Mouse (Mus musculus) forebrain, embryonic 15.5 days (tissue): ENCODE measurements around the gene Arhgap27. TPM values are rescaled to one million over a fixed set of nuclear protein-coding genes. Genes with fewer than 3 reads are reported as not detected.
"Not testable (repeated sequence)": the region's sequence is repeated elsewhere in the genome, so short reads cannot be mapped to it uniquely, and the experiment has no call there.

Source experiments
- ATAC-seq: fragments of 200-750 bp; cut with Nextera tagmentation; replicated peaks from 2 replicates; pipeline ENCODE4 v1.8.0; 2017; ENCODE audit warnings: mild to moderate bottlenecking, moderate TSS enrichment, moderate library complexity
- H3K27ac ChIP-seq: fragments of 300-500 bp; sonication (generic); replicated peaks from 2 replicates; pipeline ENCODE4 v1.5.1; 2015; ENCODE audit warnings: mild to moderate bottlenecking, inconsistent platforms
- H3K27me3 ChIP-seq: fragments of 300-500 bp; sonication (generic); 2 replicates; pipeline ENCODE4 v1.6.1; 2015; ENCODE audit warnings: inconsistent platforms
- H3K36me3 ChIP-seq: fragments of 300-500 bp; sonication (generic); 2 replicates; pipeline ENCODE4 v1.6.1; 2015; ENCODE audit warnings: mild to moderate bottlenecking, inconsistent platforms
- H3K4me1 ChIP-seq: fragments of 300-500 bp; sonication (generic); 2 replicates; pipeline ENCODE4 v1.6.1; 2015; ENCODE audit warnings: inconsistent platforms
- H3K4me2 ChIP-seq: fragments of 300-500 bp; sonication (generic); replicated peaks from 2 replicates; pipeline ENCODE4 v1.6.1; 2015; ENCODE audit warnings: mild to moderate bottlenecking, inconsistent platforms
- H3K4me3 ChIP-seq: fragments of 300-500 bp; sonication (generic); 2 replicates; pipeline ENCODE4 v1.5.1; 2015; ENCODE audit warnings: mild to moderate bottlenecking, inconsistent platforms
- H3K9ac ChIP-seq: fragments of 300-500 bp; sonication (generic); replicated peaks from 2 replicates; pipeline ENCODE4 v1.6.1; 2015; ENCODE audit warnings: mild to moderate bottlenecking, inconsistent platforms
- H3K9me3 ChIP-seq: fragments of 300-500 bp; sonication (generic); 2 replicates; pipeline ENCODE4 v1.6.1; 2016; ENCODE audit warnings: inconsistent platforms
- WGBS: fragments of 180-500 bp; shearing (Covaris S2); methylation state at CpG from one replicate; pipeline ENCODE4 v1.1.7; 2015; ENCODE audit warnings: mixed read lengths; 5-methylcytosine and 5-hydroxymethylcytosine counted together
- polyA plus RNA-seq: library from polyadenylated mRNA; unstranded; fragments of >200 nt; fragmentation: Nextera tagmentation; extraction: Ambion mirVana; gene quantifications from 2 replicates; pipeline ENCODE4 v1.2.1, GENCODE M21; 2015

Gene Arhgap27
- 2.5 and 3.0 TPM in 2 replicates for polyA plus RNA-seq

DNA sequence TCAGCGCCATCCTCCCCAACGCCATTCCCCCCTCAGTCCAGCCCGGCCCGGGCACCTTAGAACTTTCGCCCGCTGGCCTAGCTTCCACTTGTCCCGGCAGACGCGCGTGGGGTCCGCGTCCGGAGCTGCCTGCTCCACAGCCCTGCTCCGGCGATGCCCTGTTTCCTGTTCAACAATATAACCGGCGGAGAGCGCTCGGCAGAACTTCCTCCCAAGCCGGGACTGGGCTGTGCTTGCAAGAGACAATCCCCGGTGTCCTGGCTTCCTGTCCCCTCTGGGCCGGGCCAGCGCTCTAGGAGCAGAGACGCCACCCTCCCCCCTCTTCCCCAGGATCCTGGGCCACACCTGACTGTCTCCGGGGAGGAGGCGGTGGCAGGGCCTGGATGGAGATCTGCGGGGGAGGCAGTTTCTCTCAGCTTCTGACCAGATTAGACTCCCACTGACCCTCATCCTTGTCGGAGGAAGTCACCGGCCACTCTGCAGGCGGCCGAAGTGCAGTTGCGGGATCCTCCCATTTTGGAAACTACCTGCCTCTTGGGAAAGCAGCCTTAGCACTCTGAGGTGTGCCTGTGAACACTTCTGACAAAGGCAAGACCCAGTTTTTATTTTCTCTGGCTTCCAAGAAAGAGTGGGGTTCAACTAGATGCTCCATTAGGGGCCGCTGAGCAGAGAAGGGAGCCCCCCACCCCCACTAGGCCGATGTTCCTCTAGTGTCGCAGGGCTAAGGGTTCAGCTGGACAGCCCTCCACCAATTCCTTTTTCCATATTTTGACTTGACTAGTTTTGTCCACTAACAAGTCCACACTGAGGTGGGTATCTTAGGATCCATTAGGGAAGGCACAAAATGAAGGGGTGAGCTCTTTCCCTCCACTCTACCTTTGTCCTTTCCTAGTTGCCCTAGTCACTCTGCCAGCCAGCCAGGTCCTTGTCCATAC, at the start of gene Arhgap27:
Gene Arhgap27, minus strand, starts transcription at position 479 of the 935 bp plus-strand sequence.
- H3K4me3 ChIP-seq: peak within 1 kb of the TSS; percentile 32
- H3K36me3 ChIP-seq: peaks cover 8% of the 10 kb centered on the region; the same call in 1 of the 2 replicates
- peaks cover 38% of the 10 kb centered on the region for H3K4me1 ChIP-seq
- ATAC-seq: no peak
- 2% methylated on average over 35 of the region's 35 CpGs for WGBS
- H3K27ac ChIP-seq: no peak within 1 kb of the TSS
- H3K27me3 ChIP-seq: peaks cover 55% of the 10 kb centered on the region
- no peaks in the 10 kb centered on the region for H3K9me3 ChIP-seq
- peak within 1 kb of the TSS; percentile 27 for H3K9ac ChIP-seq
- peak within 1 kb of the TSS; percentile 45 for H3K4me2 ChIP-seq

DNA sequence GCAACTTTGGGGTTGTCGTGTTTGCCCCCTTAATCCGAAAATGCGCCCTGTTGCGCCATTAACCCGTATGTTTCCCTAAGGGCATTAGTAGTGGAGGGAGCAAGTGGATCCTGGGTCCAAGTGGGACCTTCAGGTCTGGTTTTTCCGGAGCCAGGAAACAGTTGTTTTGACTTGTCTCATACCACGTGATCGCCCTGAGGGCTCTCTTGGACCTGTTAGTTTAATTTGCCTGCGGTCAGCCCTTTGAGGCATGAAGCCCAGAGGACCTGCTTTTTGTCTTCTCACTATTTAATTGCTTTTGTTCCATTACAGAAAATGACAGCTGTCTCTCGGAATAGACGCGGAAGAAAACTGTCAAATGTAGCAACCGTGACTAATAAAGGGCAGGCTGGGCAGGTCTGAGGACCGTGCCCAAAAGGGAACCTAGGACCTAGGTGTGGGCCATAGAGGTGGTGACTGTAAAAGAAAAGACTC, 49.5 kb upstream of the Arhgap27 start:
- peak overlapping the region; percentile 59; the same call in 1 of the 2 replicates for H3K27ac ChIP-seq
- peak overlapping the region; percentile 59 for H3K4me3 ChIP-seq
- peaks cover 20% of the 10 kb centered on the region for H3K4me1 ChIP-seq
- 1% methylated on average over 14 of the region's 14 CpGs for WGBS
- H3K9ac ChIP-seq: peak overlapping the region; percentile 53
- ATAC-seq: peak; percentile 44; the same call in 1 of the 2 replicates
- peak overlapping the region; percentile 58 for H3K4me2 ChIP-seq
- no peaks in the 10 kb centered on the region for H3K36me3 ChIP-seq
- H3K27me3 ChIP-seq: no peaks in the 10 kb centered on the region
- H3K9me3 ChIP-seq: no peaks in the 10 kb centered on the region

DNA sequence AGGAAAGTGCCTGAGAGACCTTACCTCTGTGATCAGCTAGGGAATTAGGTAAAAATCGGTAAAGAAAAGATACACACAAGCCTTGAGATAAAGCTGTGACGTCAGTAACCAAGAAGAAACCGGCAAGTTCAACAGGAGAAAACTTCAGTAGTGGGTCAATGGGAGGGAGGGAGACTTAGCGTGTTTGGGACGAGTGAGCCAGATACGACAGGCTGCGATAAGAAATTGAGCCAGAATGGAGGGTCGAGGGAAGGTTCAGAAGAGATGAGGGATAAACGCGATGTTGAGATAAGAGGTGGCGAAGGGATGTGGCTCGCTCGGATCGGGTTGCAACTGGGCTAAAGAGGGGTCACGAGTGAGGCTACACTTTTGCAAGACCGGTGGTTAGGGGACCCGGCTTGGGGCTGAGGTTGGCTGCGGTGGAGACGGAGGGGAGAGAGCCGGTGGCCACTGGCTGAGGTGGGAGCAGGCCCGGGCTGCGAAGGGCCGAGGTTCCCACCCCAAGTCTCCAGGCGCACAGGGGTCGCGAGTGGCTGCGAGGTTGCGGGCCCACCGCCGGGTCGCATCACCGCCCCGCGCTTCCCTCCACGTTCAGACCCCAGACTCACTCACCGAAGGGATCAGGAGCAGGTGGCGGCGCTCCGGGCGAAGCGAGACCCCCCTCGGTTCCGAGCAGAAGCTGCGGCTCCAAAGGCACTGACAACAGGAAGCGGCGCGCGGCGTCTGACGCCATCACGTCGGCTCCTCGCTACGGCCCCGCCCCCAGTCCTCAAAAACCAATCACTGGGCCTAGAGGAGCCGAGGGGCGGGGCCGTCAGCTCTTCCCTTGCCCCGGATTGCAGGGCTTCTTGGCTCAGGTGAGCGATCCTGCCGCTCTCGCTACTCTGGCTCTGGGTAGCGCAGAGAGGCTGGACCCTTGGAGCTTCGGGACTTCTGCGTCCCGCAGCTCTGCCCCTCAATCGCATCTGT, 48.8 kb upstream of the Arhgap27 start, which contains the start of gene Plekhm1:
Gene Plekhm1, minus strand, starts transcription at position 707 of the 969 bp plus-strand sequence.
- Histone ChIP-seq H3K27ac (peak within 1 kb of the TSS; percentile 59), H3K4me3 (peak within 1 kb of the TSS; percentile 59), H3K9ac (peak within 1 kb of the TSS; percentile 71), H3K27me3 (no peaks in the 10 kb centered on the region), H3K4me2 (peak within 1 kb of the TSS; percentile 58), H3K4me1 (peaks cover 25% of the 10 kb centered on the region), H3K36me3 (no peaks in the 10 kb centered on the region), H3K9me3 (no peaks in the 10 kb centered on the region)
- peak; percentile 99 for ATAC-seq
- under 1% methylated on average over 67 of the region's 67 CpGs for WGBS

DNA sequence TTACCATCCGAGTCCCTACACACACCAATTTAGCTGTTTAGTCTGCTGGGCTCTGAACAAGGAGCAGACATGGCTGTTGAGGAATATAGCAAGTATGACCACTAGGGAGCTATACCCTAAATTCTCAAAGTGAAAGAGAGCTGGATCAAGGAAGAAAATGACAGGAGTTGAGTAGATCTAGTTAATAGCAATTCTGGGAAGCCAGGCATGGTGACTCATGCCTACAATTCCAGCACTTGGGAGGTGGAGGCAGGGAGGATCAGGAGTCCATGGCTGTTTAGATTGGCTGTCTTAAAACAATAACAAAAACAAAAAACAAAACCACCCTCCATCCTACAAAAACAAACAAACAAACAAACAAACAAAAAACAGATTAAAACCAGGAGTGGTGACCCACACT, 47.8 kb upstream of the Arhgap27 start:
- H3K27me3 ChIP-seq: no peaks in the 10 kb centered on the region
- H3K4me2 ChIP-seq: peak overlapping the region; percentile 58
- 88% methylated on average over 1 of the region's 1 CpGs for WGBS
- peak overlapping the region; percentile 59 for H3K4me3 ChIP-seq
- no peak overlapping the region for H3K27ac ChIP-seq
- no peaks in the 10 kb centered on the region for H3K36me3 ChIP-seq
- H3K4me1 ChIP-seq: peaks cover 25% of the 10 kb centered on the region
- no peak overlapping the region for H3K9ac ChIP-seq
- no peaks in the 10 kb centered on the region for H3K9me3 ChIP-seq
- no peak for ATAC-seq

DNA sequence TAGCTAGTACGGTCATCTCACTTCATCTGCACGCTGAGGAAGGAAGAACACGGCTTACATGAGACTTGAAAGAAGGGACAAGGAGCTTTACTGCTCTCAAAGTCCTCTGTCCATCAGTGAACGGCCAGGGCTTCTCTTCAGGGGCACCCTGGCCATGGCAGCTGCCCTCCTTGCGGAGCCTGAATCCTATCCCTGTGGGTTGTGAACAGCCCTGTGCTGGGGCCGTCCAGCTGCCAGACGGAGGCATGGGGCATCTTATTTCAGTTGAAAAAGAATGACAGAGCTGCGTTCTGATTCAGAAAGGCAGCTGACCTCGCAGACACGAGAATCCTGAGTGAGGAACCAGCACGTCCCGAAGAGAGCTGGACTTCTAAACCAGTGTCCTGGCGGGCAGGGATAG, 45.4 kb upstream of the Arhgap27 start:
- H3K36me3 ChIP-seq: 0 out of 2 replicates have a peak, but pooled peaks cover under 1% of the 10 kb centered on the region
- no peak overlapping the region for H3K4me3 ChIP-seq
- no peak overlapping the region for H3K4me2 ChIP-seq
- H3K9me3 ChIP-seq: no peaks in the 10 kb centered on the region
- no peak for ATAC-seq
- no peak overlapping the region for H3K9ac ChIP-seq
- H3K27me3 ChIP-seq: no peaks in the 10 kb centered on the region
- H3K4me1 ChIP-seq: peaks cover 25% of the 10 kb centered on the region
- WGBS: 91% methylated on average over 13 of the region's 13 CpGs
- H3K27ac ChIP-seq: no peak overlapping the region

DNA sequence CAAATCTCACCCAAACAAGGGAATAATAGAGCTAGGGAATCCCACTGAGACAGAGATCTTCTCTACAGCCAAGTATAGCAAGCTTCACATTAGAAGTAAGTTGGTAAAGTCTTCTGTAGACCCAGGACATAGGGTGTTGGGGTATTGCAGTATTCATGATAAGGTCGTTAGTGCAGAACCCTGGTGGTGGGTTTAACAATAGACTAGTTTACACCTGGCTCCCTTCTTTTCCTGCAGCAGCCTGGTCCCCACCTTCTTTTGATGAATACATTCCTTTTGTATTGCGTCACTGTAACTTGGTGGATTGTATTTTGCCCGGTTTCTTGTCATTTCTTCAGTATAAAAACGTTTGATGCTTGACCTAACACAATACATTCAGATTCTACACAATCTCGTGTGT, 43.6 kb upstream of the Arhgap27 start:
- ATAC-seq: not testable (repeated sequence)
- WGBS: 26% methylated on average over 5 of the region's 5 CpGs
- H3K4me1 ChIP-seq: peaks cover 20% of the 10 kb centered on the region

DNA sequence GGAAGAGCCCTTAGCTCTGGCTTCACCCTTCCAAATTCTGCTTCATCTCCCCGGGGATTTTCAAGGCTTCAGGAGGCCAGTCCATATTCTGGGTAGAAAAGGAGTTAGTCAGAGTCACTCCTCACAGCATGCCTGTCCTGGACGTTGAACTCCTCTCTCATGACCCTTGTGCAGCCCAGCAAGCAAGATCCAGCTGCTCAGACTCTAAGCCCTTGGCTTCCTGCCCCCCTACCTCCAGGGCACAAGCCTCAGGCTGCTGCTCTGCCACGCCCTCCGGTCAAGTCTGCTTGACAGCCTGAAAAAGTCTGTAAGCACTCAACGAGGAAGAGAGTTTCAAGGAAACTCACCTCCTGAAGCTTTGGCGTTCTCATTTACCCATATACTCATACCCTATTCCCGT, 43.1 kb upstream of the Arhgap27 start:
- no peak for ATAC-seq
- Histone ChIP-seq H3K9ac (no peak overlapping the region), H3K36me3 (peaks cover 7% of the 10 kb centered on the region; the same call in 1 of the 2 replicates), H3K27ac (no peak overlapping the region), H3K4me1 (peaks cover 16% of the 10 kb centered on the region), H3K27me3 (no peaks in the 10 kb centered on the region), H3K9me3 (no peaks in the 10 kb centered on the region), H3K4me2 (no peak overlapping the region), H3K4me3 (no peak overlapping the region)
- 75% methylated on average over 7 of the region's 7 CpGs for WGBS

More for the DNA sequence above, 43.6 kb upstream of the Arhgap27 start:
- H3K36me3 ChIP-seq, H3K27me3 ChIP-seq, H3K27ac ChIP-seq, H3K9ac ChIP-seq, H3K4me3 ChIP-seq, H3K4me2 ChIP-seq, H3K9me3 ChIP-seq: not testable (repeated sequence)

DNA sequence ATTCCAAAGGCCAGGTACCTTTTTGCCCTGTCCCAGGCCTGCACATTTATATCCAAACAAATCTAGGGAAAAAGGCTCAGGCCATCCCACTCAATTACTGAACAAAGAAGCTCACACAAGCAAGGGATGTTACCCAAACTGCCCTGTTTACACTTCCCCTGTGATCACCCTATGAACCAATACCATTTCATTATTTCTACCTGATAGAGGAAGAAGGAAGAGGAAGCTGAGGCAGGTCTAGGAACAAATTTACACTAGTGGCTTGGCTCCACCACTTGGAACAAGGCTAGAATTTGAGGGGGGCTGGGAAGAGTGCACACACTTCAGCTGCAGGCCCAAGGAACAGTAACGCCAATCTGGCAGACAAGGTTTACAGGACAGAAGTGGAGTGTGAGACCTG, 42.3 kb upstream of the Arhgap27 start:
- Histone ChIP-seq H3K9ac (no peak overlapping the region), H3K4me1 (peaks cover 8% of the 10 kb centered on the region), H3K27me3 (no peaks in the 10 kb centered on the region), H3K4me2 (no peak overlapping the region), H3K36me3 (peaks cover 10% of the 10 kb centered on the region; the same call in 1 of the 2 replicates), H3K4me3 (no peak overlapping the region), H3K9me3 (no peaks in the 10 kb centered on the region), H3K27ac (no peak overlapping the region)
- WGBS: 100% methylated on average over 1 of the region's 1 CpGs
- ATAC-seq: no peak

DNA sequence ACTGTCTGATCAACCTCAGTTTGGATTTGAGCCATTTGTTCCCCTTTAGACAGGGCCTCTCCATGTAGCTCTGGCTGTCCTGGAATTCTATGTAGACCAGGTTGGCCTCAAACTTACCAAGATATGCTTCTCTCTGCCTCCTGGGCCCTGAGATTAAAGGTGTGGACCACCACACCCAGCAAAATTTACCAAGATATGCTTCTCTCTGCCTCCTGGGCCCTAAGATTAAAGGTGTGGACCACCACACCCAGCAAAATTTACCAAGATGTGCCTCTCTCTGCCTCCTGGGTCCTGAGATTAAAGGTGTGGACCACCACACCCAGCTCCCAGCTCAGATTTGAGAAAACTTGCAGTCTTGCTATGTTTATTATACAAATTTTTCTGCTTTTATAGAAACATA, 41.1 kb upstream of the Arhgap27 start:
- Histone ChIP-seq H3K9ac (no peak overlapping the region), H3K4me1 (0 out of 2 replicates have a peak, but pooled peaks cover 5% of the 10 kb centered on the region), H3K4me2 (no peak overlapping the region), H3K27ac (no peak overlapping the region), H3K27me3 (no peaks in the 10 kb centered on the region), H3K4me3 (no peak overlapping the region), H3K36me3 (peaks cover 10% of the 10 kb centered on the region; the same call in 1 of the 2 replicates), H3K9me3 (no peaks in the 10 kb centered on the region)
- ATAC-seq: no peak

DNA sequence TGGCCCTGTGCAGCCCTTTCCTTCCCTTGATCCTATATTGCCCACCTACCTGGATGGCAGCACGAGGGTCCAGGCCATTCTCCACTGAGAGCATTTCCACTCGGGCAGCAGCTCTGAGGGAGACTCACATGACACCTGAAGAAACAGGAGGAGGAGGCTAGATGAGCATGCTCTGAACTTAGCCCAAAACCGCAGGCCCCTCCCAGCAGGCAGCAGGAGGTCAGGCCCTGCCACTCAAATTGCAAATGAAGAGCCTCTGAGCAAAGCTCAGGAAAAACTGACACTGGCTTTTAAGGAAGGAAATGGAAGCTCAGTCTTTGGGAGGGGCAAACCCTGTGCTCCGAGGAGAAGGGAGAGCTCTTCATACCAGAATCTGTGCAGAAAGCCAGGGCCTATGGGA, 40.3 kb upstream of the Arhgap27 start:
- WGBS: 68% methylated on average over 4 of the region's 4 CpGs
- Histone ChIP-seq H3K4me3 (no peak overlapping the region), H3K9me3 (no peaks in the 10 kb centered on the region), H3K27me3 (no peaks in the 10 kb centered on the region), H3K9ac (no peak overlapping the region), H3K27ac (no peak overlapping the region), H3K4me2 (no peak overlapping the region), H3K4me1 (0 out of 2 replicates have a peak, but pooled peaks cover 5% of the 10 kb centered on the region), H3K36me3 (peaks cover 10% of the 10 kb centered on the region; the same call in 1 of the 2 replicates)
- ATAC-seq: no peak

DNA sequence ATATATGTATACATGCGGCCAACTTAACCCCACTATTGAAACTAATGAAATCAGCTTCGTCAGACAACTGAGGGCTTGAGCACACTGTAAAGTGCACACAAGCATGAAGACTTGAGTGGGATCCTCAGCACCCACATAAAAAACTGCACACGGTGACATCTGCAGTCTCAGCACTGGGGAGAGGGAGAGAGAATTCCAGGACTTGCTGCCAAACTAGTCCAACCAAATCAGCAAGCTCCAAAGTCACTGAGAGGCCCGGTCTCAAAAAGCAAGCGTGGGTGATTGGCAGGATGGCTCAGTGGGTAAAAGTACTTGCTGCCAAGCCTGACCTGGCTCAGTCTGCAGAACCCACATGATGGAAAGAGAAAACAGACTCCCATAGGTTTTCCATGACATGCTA, 39.2 kb upstream of the Arhgap27 start:
- no peak overlapping the region for H3K4me3 ChIP-seq
- 90% methylated on average over 5 of the region's 5 CpGs for WGBS
- H3K9me3 ChIP-seq: no peaks in the 10 kb centered on the region
- H3K36me3 ChIP-seq: peaks cover 10% of the 10 kb centered on the region; the same call in 1 of the 2 replicates
- no peak overlapping the region for H3K9ac ChIP-seq
- no peaks in the 10 kb centered on the region for H3K27me3 ChIP-seq
- no peak overlapping the region for H3K27ac ChIP-seq
- H3K4me1 ChIP-seq: 0 out of 2 replicates have a peak, but pooled peaks cover 5% of the 10 kb centered on the region
- H3K4me2 ChIP-seq: no peak overlapping the region
- ATAC-seq: no peak
